Mouse (Mus musculus): Measurements from ENCODE around the gene Gm5148.

DNA sequence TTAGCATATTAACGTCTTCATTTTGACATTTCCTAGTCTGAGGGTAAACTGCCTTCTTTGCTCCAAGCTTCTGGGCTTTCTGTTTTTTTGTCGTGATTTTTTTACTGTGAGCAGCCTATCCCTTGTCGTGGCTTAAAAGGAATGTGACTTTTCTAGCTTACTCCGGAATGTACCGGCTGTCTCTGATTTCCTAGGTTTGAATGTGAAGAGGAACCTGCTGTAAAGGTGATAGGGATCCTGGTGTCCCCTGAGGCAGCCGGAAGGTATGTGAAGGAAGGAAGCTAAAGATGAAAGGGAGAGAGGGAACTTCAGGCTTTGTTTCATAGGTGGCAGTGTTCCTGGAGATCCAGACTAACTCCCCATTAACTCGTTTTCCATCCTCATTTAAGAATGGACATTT is 56.6 kb downstream of the Gm5148 start:
- TF ChIP-seq POLR2A (IDR thresholded peaks at IDR 0.05; ENCODE audit: extremely low read depth, insufficient read depth, low read length) (no peak), CTCF (IDR thresholded peaks at IDR 0.05; ENCODE audit: low read depth, low read length) (no peak)

Measured in liver, adult 2 months (tissue).